Mouse (Mus musculus): ENCODE results near the gene 1700061G19Rik. TPM values are rescaled to one million over a fixed set of nuclear protein-coding genes. Genes with fewer than 3 reads are reported as not detected.

Gene 1700061G19Rik
- total RNA-seq (2023): not detected

DNA sequence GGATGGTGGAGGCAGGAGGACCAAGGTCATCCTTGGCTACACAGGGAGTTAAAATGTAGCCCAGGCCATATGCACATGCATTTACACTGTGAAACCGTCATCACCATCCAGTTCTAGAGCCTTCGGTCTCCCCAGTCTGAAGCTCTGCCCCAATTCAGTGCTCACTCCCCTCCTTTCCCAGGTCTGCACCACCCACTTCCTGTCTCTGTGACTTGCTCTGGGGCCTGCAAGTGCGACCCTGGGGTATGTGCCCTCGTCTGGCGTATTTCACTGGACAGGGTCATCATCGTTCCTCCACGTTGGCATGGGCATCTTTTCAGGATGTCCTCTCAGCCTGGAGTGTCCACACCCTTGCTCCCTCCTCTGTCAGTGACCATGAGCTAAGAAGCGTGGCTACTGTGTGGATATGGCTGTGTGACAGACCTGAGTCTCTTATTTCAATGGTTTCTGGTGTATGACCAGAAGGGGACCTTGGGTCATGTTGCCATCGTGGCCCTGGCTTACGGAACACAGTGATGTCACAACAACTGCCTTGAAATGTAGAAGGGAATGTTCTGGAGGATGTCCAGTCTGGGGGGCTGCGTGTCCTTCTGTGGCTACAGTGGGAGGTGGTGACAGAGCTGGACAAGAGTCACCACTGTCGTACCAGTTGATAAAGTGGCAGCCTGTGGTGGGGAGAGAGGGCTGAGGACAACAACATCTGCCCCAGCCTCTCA is at the start of gene 1700061G19Rik:
Gene 1700061G19Rik, plus strand, starts transcription at position 542 of the 716 bp plus-strand sequence.

GRCm38 (mm10) chr17:56830411-56831110 is 44.7 kb upstream of the 1700061G19Rik start, which contains the start of gene Rfx2:
Gene Rfx2, minus strand, starts transcription at chr17:56831013.

GRCm38 (mm10) chr17:56874237-56874636 is 1.0 kb upstream of the 1700061G19Rik start, which contains the start of gene Acsbg2:
Gene Acsbg2, minus strand, starts transcription at chr17:56874447.

DNA sequence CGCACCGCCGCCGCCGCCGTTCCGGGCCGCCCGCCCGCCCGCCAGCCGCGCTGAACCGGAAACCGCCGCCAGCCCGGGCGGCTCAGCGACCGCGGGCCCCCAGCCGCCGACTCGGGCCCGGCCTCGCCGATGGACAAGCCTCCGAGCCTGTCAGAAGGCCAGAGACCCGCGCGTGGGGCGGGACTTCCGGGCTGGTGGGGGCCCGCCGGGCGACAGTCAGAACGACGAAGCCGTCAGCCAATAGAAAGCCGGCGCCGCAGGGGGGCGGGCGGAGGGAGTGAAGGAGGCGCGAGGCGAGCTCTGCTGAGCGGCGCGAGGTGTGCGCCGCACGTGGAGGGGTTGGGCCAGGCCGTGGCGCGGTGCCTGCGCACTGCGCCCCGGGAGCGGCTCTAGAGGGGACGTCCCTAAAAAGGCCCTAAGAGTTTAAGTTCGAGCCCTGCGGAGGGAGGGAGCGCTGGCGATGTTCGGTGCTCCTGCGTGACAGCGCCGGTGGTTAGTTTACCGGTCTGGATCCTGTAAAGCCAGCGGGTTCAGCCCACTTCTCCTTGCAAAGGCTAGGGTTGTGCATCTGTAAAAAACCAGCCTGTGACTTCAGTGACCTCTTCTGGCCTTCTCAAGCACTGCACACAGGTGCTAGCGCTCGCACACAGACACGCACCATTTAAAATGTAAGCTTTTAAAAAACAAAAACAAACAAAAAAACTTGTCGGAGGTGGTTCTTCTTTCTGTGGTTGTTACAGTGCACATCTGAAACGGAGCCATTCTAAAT is 60.3 kb downstream of the 1700061G19Rik start, which contains the start of gene Mllt1:
Gene Mllt1, minus strand, starts transcription at position 53 of the 769 bp plus-strand sequence.

Other genes with a start within 250 kb of the 1700061G19Rik start
- gene Lonp1, start 248.6 kb upstream of the 1700061G19Rik start, total RNA-seq (2023): 10 to 100 TPM; 23.9 to 26.8 TPM
- gene Catsperd, start 247.3 kb upstream of the 1700061G19Rik start, total RNA-seq (2023): under 1 TPM; 0.49 to 0.61 TPM
- gene Ranbp3, start 202.2 kb upstream of the 1700061G19Rik start, total RNA-seq (2023): 10 to 100 TPM; 59.0 to 64.8 TPM
- gene Ndufa11, start 157.7 kb upstream of the 1700061G19Rik start, total RNA-seq (2023): 10 to 100 TPM; 61.8 to 67.9 TPM
- 1 to 10 TPM; 1.6 to 2.1 TPM for gene Vmac, start 157.5 kb upstream of the 1700061G19Rik start, total RNA-seq (2023)
- under 1 TPM in 1 of 2 experiments, not detected in 1; 0.40 TPM for gene Nrtn, start 117.9 kb upstream of the 1700061G19Rik start, total RNA-seq (2023)
- 10 to 100 TPM; 20.7 to 21.1 TPM for gene Dus3l, start 110.7 kb upstream of the 1700061G19Rik start, total RNA-seq (2023)
- gene Prr22, start 105.2 kb upstream of the 1700061G19Rik start, total RNA-seq (2023): under 1 TPM; 0.50 to 0.97 TPM
- gene Rfx2, start 44.5 kb upstream of the 1700061G19Rik start, total RNA-seq (2023): 1 to 10 TPM; 6.5 TPM
- gene Acsbg2, start 1.0 kb upstream of the 1700061G19Rik start, total RNA-seq (2023): not detected
- 10 to 100 TPM; 18.8 to 20.2 TPM for gene Mllt1, start 59.9 kb downstream of the 1700061G19Rik start, total RNA-seq (2023)
- not detected for gene Acer1, start 106.6 kb downstream of the 1700061G19Rik start, total RNA-seq (2023)
- gene Clpp, start 114.8 kb downstream of the 1700061G19Rik start, total RNA-seq (2023): 10 to 100 TPM in 1 of 2 experiments, 1 to 10 TPM in 1; 9.5 to 14.3 TPM
- 1 to 10 TPM; 6.9 to 8.2 TPM for gene Alkbh7, start 121.9 kb downstream of the 1700061G19Rik start, total RNA-seq (2023)
- 1 to 10 TPM; 2.4 to 3.7 TPM for gene Pspn, start 124.5 kb downstream of the 1700061G19Rik start, total RNA-seq (2023)
- 10 to 100 TPM; 48.0 to 61.0 TPM for gene Gtf2f1, start 135.8 kb downstream of the 1700061G19Rik start, total RNA-seq (2023)
- under 1 TPM in 1 of 2 experiments, not detected in 1; 0.48 TPM for gene Gm17949, start 136.0 kb downstream of the 1700061G19Rik start, total RNA-seq (2023)
- 100 to 1,000 TPM in 1 of 2 experiments, 10 to 100 TPM in 1; 97.1 to 105 TPM for gene Khsrp, start 156.0 kb downstream of the 1700061G19Rik start, total RNA-seq (2023)
- gene Slc25a41, start 166.2 kb downstream of the 1700061G19Rik start, total RNA-seq (2023): not detected
- gene Crb3, start 183.6 kb downstream of the 1700061G19Rik start, total RNA-seq (2023): not detected
- 1 to 10 TPM; 3.0 to 4.7 TPM for gene Slc25a23, start 184.4 kb downstream of the 1700061G19Rik start, total RNA-seq (2023)
- 100 to 1,000 TPM; 138 to 163 TPM for gene Dennd1c, start 203.0 kb downstream of the 1700061G19Rik start, total RNA-seq (2023)
- gene Tubb4a, start 212.3 kb downstream of the 1700061G19Rik start, total RNA-seq (2023): under 1 TPM; 0.15 to 0.18 TPM
- 1 to 10 TPM; 1.9 to 2.1 TPM for gene Tnfsf9, start 229.8 kb downstream of the 1700061G19Rik start, total RNA-seq (2023)

Measured in neutrophil, adult 83 days (primary cell).